Mouse (Mus musculus) liver, embryonic 14.5 days (tissue): ENCODE results near the gene Card14. TPM values are rescaled to one million over a fixed set of nuclear protein-coding genes. Genes with fewer than 3 reads are reported as not detected.

Source experiments
- ATAC-seq: fragments of 200-750 bp; cut with Nextera tagmentation; 2 replicates; pipeline ENCODE4 v1.8.0; 2017; ENCODE audit warnings: moderate number of reproducible peaks, mild to moderate bottlenecking, moderate library complexity; ENCODE audit not compliant: insufficient read depth
- DNase-seq, 3 experiments: peaks; one replicate each; pipeline ENCODE4 v3.0.0-alpha.2; 2012 to 2013; ENCODE audit warnings: low read depth in 3 of 3, low spot score in 3 of 3
- H3K27ac ChIP-seq: fragments of 300-500 bp; sonication (generic); 2 replicates; pipeline ENCODE4 v1.5.1; 2014; ENCODE audit warnings: moderate library complexity, mild to moderate bottlenecking, control low read depth, inconsistent platforms
- H3K27me3 ChIP-seq: fragments of 300-500 bp; sonication (generic); 2 replicates; pipeline ENCODE4 v1.6.1; 2014; ENCODE audit warnings: mild to moderate bottlenecking, low read length, moderate library complexity; ENCODE audit not compliant: control insufficient read depth, insufficient read depth
- H3K36me3 ChIP-seq: fragments of 300-500 bp; sonication (generic); replicated peaks from 2 replicates; pipeline ENCODE4 v1.6.1; 2014; ENCODE audit warnings: low read depth; ENCODE audit not compliant: control insufficient read depth, insufficient read depth
- H3K4me1 ChIP-seq, 2 experiments: fragments of 200-500 bp in 1 of 2; fragments of 300-500 bp in 1 of 2; sonication (generic) in 1 of 2; replicated peaks; 2 replicates each; pipeline ENCODE4 v1.6.1; 2012 to 2014; ENCODE audit warnings: antibody characterized with exemption in 1 of 2, inconsistent platforms in 1 of 2, low read length in 1 of 2; ENCODE audit not compliant: control insufficient read depth in 2 of 2, insufficient read depth in 2 of 2
- H3K4me2 ChIP-seq: fragments of 300-500 bp; sonication (generic); 2 replicates; pipeline ENCODE4 v1.6.1; 2014; ENCODE audit warnings: low read depth, mild to moderate bottlenecking, control low read depth, moderate library complexity
- H3K4me3 ChIP-seq, 2 experiments: fragments of 200-500 bp in 1 of 2; fragments of 300-500 bp in 1 of 2; sonication (generic) in 1 of 2; 2 replicates each; pipeline ENCODE4 v1.5.1; 2012 to 2014; ENCODE audit warnings: low read depth in 2 of 2, low read length in 2 of 2, mild to moderate bottlenecking in 2 of 2, control low read depth in 1 of 2, inconsistent platforms in 1 of 2, moderate library complexity in 1 of 2; ENCODE audit not compliant: insufficient read depth in 1 of 2
- H3K9ac ChIP-seq: fragments of 300-500 bp; sonication (generic); replicated peaks from 2 replicates; pipeline ENCODE4 v1.6.1; 2014; ENCODE audit warnings: mild to moderate bottlenecking, control low read depth, moderate library complexity
- H3K9me3 ChIP-seq: fragments of 300-500 bp; sonication (generic); 2 replicates; pipeline ENCODE4 v1.6.1; 2016; ENCODE audit warnings: low read length, mixed read lengths; ENCODE audit not compliant: control insufficient read depth
- CTCF ChIP-seq: IDR thresholded peaks from 2 replicates; pipeline ENCODE4 v1.5.1; 2016; ENCODE audit warnings: antibody characterized with exemption, low read depth, control low read depth
- EP300 ChIP-seq: IDR thresholded peaks from 2 replicates; pipeline ENCODE4 v1.6.1; 2016; ENCODE audit warnings: antibody characterized with exemption, low read depth
- WGBS: fragments of 180-500 bp; shearing (Covaris S2); extraction: QIAGEN DNeasy Blood & Tissue Kit; methylation state at CpG from one replicate; pipeline ENCODE4 v1.1.7; 2014; ENCODE audit not compliant: insufficient replicate concordance; 5-methylcytosine and 5-hydroxymethylcytosine counted together
- polyA plus RNA-seq, 2 experiments: library from polyadenylated mRNA; depleted of rRNA in 1 of 2; stranded (reverse) in 1 of 2; unstranded in 1 of 2; fragments of >200 nt; fragmentation: Nextera tagmentation in 1 of 2; extraction: Ambion mirVana in 1 of 2; gene quantifications; 2 replicates each; pipeline versions ENCODE4 v1.2.1 to v1.2.3; 2012 to 2014

Gene Card14
- polyA plus RNA-seq, 2 experiments = 0.17 to 0.18 TPM

- Histone ChIP-seq H3K9ac (no peak overlapping the region), H3K4me1 (no peaks in the 10 kb centered on the region), H3K36me3 (no peaks in the 10 kb centered on the region), H3K4me2 (no peak overlapping the region), H3K9me3 (no peaks in the 10 kb centered on the region), H3K4me3 (no peak overlapping the region), H3K27ac (no peak overlapping the region), H3K27me3 (no peaks in the 10 kb centered on the region; the same call in 1 of the 2 replicates)
- TF ChIP-seq EP300 = no peak
- no peak for TF ChIP-seq CTCF
- 43% methylated on average over 4 of the region's 4 CpGs for WGBS
- DNase-seq (no peak), ATAC-seq (no peak)
Observed at GRCm38 (mm10) chr11:119330592-119330991, 23.0 kb downstream of the Card14 start.

DNA sequence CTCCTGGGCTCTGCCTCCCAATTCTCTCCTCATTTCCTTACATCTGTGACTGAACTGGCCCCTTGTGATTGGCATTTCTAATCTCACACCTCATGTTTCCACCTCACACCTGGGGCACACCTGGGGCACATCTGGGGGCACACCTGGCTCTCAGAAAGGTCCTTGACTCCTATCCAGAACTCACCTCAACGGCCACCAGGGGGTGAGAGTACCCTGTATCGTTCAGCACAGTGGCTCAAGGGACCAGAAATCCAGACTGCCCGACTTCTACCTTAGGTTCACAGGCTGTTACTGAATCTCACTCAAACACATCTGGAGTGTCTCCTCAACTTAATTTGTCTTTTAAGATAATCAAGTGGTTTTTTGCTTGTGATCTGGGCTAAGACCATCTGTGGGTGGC, 24.4 kb downstream of the Card14 start:
- WGBS = 32% methylated on average over 3 of the region's 3 CpGs
- Histone ChIP-seq H3K4me3 (no peak overlapping the region), H3K9me3 (no peaks in the 10 kb centered on the region), H3K9ac (no peak overlapping the region), H3K27ac (no peak overlapping the region), H3K36me3 (no peaks in the 10 kb centered on the region), H3K4me1 (no peaks in the 10 kb centered on the region), H3K4me2 (no peak overlapping the region), H3K27me3 (no peaks in the 10 kb centered on the region; the same call in 1 of the 2 replicates)
- TF ChIP-seq CTCF (0 out of 2 replicates have a peak, but pooled peaks have one; percentile 18), EP300 (no peak)
- DNase-seq (no peak), ATAC-seq (no peak)

DNA sequence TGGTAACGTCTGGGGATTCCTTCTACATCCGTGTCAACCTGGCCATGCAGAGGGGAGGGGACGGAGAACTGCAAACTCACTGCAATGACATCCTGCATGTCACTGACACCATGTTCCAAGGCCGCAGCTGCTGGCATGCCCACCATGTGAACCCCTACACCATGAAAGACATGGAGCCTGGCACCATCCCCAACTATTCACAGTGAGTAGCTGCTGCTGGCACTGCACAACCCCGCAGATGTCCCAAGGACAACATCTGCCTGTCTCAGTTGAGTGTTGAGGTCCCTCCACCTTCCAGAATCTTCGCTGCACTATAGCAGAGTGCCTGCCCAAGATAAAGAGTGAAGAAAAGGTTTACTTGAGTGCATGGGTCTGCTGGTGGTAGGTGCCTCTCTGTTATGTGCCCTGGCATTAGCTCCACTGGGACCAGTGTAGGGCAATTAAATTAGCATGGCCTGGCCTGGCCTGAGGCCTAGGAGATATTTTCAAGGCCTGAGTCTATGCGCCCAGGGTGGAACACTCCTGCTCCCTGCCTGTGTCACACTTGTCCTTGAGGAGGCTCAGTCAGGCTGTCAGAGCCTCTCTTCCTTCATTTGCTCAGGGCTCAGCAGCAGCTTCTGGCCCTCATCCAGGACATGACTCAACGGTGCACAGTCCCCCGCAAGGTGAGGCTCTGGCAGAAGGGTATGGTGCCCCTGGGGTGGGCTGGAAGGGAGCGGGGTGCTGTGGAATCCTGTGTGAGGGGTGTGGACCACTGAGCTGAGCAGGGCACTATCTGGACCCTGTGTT, 30.9 kb downstream of the Card14 start:
- H3K4me3 ChIP-seq = no peak overlapping the region

DNA sequence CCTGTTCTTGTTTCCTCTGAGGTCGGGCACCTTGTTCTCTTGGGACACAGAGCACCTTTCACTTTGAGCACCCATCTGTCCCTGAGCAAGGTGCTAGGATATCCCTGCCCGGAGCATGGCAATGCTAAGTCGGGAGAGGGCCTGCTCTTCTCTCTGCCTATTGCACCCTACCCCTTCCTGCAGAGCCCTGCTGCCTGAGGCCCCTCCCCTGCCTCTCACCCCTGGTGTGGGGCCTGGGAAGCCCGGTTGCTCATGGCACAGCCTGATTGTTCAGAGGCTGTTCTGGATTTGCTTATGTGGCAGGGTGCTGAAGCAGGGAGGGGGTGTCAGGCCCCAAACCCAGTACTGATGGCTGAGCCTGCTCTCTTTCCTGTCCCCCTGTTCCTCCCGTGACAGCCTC, 31.6 kb downstream of the Card14 start:
- TF ChIP-seq EP300 (no peak), CTCF (no peak)
- DNase-seq (no peak), ATAC-seq (no peak)
- H3K4me2 ChIP-seq = no peak overlapping the region
- no peaks in the 10 kb centered on the region for H3K36me3 ChIP-seq
- no peaks in the 10 kb centered on the region for H3K4me1 ChIP-seq
- H3K27ac ChIP-seq = no peak overlapping the region
- H3K27me3 ChIP-seq = no peaks in the 10 kb centered on the region
- no peak overlapping the region for H3K4me3 ChIP-seq
- 42% methylated on average over 5 of the region's 5 CpGs for WGBS
- H3K9me3 ChIP-seq = no peaks in the 10 kb centered on the region
- H3K9ac ChIP-seq = no peak overlapping the region

More for the DNA sequence above, 30.9 kb downstream of the Card14 start:
- no peak overlapping the region for H3K4me2 ChIP-seq
- DNase-seq (no peak), ATAC-seq (no peak)
- H3K4me1 ChIP-seq = no peaks in the 10 kb centered on the region
- 64% methylated on average over 10 of the region's 10 CpGs for WGBS
- H3K9me3 ChIP-seq = no peaks in the 10 kb centered on the region
- no peaks in the 10 kb centered on the region for H3K27me3 ChIP-seq
- H3K9ac ChIP-seq = no peak overlapping the region
- H3K36me3 ChIP-seq = no peaks in the 10 kb centered on the region
- no peak overlapping the region for H3K27ac ChIP-seq
- TF ChIP-seq EP300 (no peak), CTCF (no peak)

GRCm38 (mm10) chr11:119339637-119340036, 32.1 kb downstream of the Card14 start:
- Histone ChIP-seq H3K27me3 (no peaks in the 10 kb centered on the region), H3K4me2 (no peak overlapping the region), H3K4me1 (no peaks in the 10 kb centered on the region), H3K27ac (no peak overlapping the region), H3K9me3 (no peaks in the 10 kb centered on the region), H3K36me3 (no peaks in the 10 kb centered on the region), H3K9ac (no peak overlapping the region), H3K4me3 (no peak overlapping the region)
- ATAC-seq (no peak), DNase-seq (peak; percentile 36 to 56 (median 48))
- 5% methylated on average over 5 of the region's 5 CpGs for WGBS
- TF ChIP-seq EP300 (no peak), CTCF (peak; percentile 83)
